Mouse (Mus musculus) erythroblast, embryonic 14.5 days (primary cell): ENCODE data around the gene Rmdn2.

Experiments used
- GATA1 ChIP-seq: IDR thresholded peaks from 2 replicates; pipeline ENCODE4 v1.6.1; 2012; ENCODE audit warnings: low read length, inconsistent platforms, mixed read lengths
- TAL1 ChIP-seq: IDR thresholded peaks from 3 replicates; pipeline ENCODE4 v1.6.1; 2012; ENCODE audit warnings: low read length, inconsistent platforms, mixed read lengths

- TF ChIP-seq TAL1 = no peak
- no peak for TF ChIP-seq GATA1
These were observed 38.6 kb downstream of the Rmdn2 start for GRCm38 (mm10) chr17:79650297-79650696.
